Mouse (Mus musculus) bone marrow macrophage, adult 2 months (primary cell): ENCODE measurements around the gene Elmod2. TPM values are rescaled to one million over a fixed set of nuclear protein-coding genes. Genes with fewer than 3 reads are reported as not detected.
"Not testable (repeated sequence)": the region's sequence is repeated elsewhere in the genome, so short reads cannot be mapped to it uniquely, and the experiment has no call there.

Source experiments
- H3K27ac ChIP-seq: 2 replicates; pipeline ENCODE4 v1.5.1; 2012; ENCODE audit warnings: low read depth, low read length; ENCODE audit not compliant: insufficient read depth
- H3K4me1 ChIP-seq: 2 replicates; pipeline ENCODE4 v1.6.1; 2012; ENCODE audit warnings: low read length; ENCODE audit not compliant: control insufficient read depth, insufficient read depth
- H3K4me3 ChIP-seq: 2 replicates; pipeline ENCODE4 v1.5.1; 2012; ENCODE audit warnings: mild to moderate bottlenecking, low read length, moderate library complexity; ENCODE audit not compliant: insufficient read depth
- CTCF ChIP-seq: IDR thresholded peaks from 2 replicates; pipeline ENCODE4 v1.5.1; 2012; ENCODE audit warnings: low read depth, mild to moderate bottlenecking, low read length, moderate library complexity
- POLR2A ChIP-seq: IDR thresholded peaks from 2 replicates; pipeline ENCODE4 v1.6.1; 2012; ENCODE audit warnings: mild to moderate bottlenecking, low read depth, low read length, borderline replicate concordance
- polyA plus RNA-seq: library from polyadenylated mRNA; stranded (reverse); fragments of >200 nt; gene quantifications from 2 replicates; pipeline ENCODE4 v1.2.4, GENCODE M21; 2012; ENCODE audit not compliant: missing spikeins, insufficient read depth, insufficient read length

The Elmod2 gene
- polyA plus RNA-seq, 1 experiment, result 14.2 TPM

DNA sequence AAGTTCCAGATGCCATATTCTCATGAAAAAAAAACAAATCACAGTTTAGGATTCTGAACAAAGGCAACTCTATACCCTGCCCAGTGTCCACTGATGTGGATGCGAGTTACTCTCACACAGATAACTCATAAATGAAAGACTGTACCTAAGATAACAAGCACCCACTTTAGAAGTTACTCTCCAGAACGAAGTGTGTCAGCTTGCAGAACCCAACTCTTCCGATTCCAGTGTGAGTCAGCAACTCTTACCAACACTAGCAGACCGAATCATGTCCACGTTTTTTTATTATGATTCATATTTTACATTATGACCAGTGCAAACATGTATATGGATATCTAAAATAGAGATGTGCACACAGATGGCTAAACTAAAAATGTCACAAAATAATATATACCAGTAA lies 4.4 kb downstream of the Elmod2 start:
- TF ChIP-seq CTCF (no peak), POLR2A (no peak)
- H3K27ac ChIP-seq, result no peak overlapping the region
- H3K4me3 ChIP-seq, result no peak overlapping the region
- no peaks in the 10 kb centered on the region for H3K4me1 ChIP-seq

DNA sequence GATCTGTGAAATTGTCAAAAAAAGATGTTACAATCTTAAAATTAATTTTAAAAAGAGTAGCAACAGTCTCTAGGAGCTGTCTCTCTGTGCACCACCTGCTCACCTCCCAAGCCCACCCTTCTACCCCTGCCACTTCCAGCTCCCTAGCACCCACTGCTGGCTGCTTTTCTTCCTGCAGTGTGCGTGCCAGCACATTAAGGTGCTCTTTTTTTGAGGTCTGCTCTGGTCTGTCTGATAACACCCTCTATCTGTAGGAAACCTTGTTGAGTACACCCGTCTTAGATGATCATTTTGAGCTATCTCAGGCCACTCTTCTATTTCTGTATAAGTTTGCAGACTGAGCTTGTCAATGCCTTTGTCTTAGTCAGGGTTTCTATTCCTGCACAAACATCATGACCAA lies 9.2 kb downstream of the Elmod2 start:
- H3K4me3 ChIP-seq, result no peak overlapping the region
- no peaks in the 10 kb centered on the region for H3K4me1 ChIP-seq
- no peak for TF ChIP-seq CTCF
- no peak for TF ChIP-seq POLR2A
- no peak overlapping the region for H3K27ac ChIP-seq

DNA sequence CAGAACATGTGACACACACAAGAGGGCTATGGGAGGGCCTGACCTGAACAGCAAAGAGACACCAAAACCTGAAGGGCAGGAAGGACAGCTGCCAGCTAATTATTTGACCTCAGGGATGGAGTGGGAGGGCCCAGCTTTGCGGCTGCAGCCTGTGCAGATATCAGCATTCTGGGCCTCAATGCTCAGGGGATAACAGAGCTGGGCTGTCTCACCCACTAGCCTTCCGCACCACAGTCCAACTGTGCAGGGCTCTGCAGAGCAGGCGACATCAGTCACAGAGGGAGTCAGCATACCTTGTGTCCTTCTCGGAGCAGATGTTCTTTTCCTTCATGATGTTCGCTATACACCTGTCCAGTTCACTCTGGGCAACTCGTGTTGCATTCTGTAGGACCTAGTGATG lies 9.9 kb downstream of the Elmod2 start:
- no peak for TF ChIP-seq CTCF
- no peak for TF ChIP-seq POLR2A

DNA sequence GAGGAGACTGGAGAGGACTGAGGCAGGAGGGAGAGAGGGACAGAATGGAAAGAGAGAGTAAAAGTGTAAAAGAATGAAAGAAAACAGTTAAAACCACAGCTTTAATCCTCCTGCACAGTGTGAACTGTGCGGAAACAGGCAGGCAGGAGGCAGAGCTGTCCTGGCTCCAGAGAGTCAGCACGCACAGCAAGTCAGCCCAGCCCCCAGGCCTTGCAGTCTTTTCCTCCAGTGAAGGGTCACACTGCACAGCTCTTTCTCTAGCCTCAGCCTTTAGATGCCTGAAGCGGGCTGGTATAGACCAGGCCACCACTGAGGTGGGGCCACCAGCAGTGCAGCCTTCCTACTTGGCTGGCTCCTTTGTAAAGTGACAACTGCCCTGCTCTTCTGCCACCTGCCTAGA lies 11.7 kb downstream of the Elmod2 start:
- Histone ChIP-seq H3K4me1 (no peaks in the 10 kb centered on the region), H3K4me3 (no peak overlapping the region), H3K27ac (no peak overlapping the region)
- no peak for TF ChIP-seq POLR2A
- TF ChIP-seq CTCF, result no peak

More for the DNA sequence above, 9.9 kb downstream of the Elmod2 start:
- Histone ChIP-seq H3K4me1 (no peaks in the 10 kb centered on the region), H3K4me3 (no peak overlapping the region), H3K27ac (no peak overlapping the region)

DNA sequence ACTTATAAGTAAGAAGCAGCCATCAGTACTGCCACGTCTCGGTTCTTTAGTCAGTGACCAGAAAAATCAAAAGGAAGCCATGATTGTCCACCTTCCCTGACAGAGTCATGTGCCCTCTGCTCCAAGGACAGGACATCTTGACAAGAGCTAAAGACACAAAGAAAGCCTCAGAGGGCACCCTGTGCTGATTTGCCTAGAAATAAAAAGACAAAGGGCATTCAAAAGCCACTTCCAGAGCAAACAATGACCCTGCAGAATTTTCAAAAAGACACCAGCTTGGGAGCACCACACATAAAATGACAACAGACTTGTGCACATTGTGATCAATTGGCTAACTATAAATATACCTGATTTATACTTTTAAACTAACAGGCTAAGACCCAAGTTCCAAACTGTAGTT lies 16.6 kb downstream of the Elmod2 start:
- Histone ChIP-seq H3K4me1 (no peaks in the 10 kb centered on the region), H3K4me3 (no peak overlapping the region), H3K27ac (no peak overlapping the region)
- TF ChIP-seq POLR2A, result no peak
- no peak for TF ChIP-seq CTCF

DNA sequence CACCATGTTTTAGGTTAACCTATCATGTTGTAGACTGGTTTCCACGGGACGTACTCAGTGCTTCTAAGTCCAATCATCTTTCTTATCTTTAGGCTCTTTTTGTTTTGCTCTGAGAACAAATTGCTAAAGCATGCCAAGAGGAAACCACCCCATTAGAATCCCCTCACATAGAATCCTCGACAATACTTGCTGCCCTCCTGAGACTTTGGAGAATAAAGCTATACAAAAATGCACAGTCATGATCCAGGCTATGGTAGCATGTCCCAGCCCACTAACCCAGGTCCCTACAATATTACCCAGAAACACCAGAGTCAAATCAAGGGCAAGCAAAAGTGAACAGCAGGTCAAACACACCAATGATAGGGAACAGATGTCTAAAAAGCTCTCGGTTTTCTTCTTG lies 17.2 kb downstream of the Elmod2 start:
- not testable (repeated sequence) for H3K27ac ChIP-seq, H3K4me3 ChIP-seq, H3K4me1 ChIP-seq

DNA sequence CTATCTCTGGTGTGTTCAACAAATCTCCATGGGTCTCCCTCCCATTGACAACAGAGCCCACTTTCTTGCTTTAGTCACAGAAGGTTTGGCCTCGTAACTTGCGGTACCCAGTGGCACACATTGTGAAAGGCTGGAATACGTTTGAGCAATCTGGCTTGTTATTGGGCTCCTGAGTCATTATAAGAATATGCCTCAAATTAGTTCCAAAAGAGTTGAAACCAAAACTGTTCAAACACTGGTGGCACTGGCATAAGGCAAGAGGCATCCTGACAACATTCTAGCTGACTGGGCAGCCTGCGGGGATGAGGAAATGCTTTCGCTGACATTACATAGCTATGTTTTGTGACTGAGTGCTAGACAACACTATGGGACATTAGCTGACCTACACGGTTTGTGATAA lies 22.4 kb downstream of the Elmod2 start:
- Histone ChIP-seq H3K4me1 (no peaks in the 10 kb centered on the region), H3K4me3 (no peak overlapping the region), H3K27ac (no peak overlapping the region)
- TF ChIP-seq CTCF (no peak), POLR2A (no peak)

DNA sequence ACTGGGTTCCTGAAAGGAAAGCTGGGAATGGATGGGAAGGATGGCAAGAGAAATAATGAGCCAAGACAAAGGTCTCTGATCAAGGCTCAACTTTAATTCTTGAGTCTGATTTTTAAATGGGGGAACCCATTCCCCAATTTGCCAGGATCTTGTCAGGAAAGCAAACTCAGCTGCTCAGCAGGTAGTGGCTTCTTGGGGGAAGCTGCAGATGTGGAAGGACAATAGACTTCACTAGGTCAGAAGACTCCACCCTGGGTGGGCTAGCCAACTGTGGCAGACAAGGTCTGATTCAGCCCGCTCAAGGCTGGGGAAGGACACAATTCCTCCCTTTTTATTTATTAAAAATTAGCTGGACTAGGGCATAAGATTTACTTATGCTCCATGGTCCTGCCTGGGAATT lies 27.3 kb downstream of the Elmod2 start:
- no peak overlapping the region for H3K4me3 ChIP-seq
- no peak overlapping the region for H3K27ac ChIP-seq
- no peak for TF ChIP-seq CTCF
- no peak for TF ChIP-seq POLR2A
- no peaks in the 10 kb centered on the region for H3K4me1 ChIP-seq

DNA sequence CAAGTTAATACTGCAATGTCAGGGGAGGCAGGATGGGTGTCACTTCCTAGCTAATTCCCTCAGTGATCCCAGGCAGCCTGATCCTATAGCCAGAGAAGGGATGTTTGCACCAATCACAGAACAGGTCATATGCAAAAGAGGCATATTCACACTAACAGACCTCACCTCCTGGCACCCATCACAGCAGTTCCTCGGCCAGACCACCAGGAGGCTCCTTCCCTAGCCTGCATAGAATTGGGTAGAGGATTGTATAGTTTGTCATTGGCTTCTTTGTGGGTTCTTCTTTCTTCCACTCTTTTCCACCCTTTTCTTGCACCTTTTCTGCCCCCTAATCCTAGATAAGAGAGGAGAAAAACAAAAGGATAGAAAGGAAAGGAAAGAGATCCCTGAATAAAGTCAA lies 32.2 kb downstream of the Elmod2 start:
- no peak overlapping the region for H3K4me3 ChIP-seq
- TF ChIP-seq CTCF, result no peak; the same call in 1 of the 2 replicates
- no peak for TF ChIP-seq POLR2A
- no peak overlapping the region for H3K27ac ChIP-seq
- H3K4me1 ChIP-seq, result no peaks in the 10 kb centered on the region

DNA sequence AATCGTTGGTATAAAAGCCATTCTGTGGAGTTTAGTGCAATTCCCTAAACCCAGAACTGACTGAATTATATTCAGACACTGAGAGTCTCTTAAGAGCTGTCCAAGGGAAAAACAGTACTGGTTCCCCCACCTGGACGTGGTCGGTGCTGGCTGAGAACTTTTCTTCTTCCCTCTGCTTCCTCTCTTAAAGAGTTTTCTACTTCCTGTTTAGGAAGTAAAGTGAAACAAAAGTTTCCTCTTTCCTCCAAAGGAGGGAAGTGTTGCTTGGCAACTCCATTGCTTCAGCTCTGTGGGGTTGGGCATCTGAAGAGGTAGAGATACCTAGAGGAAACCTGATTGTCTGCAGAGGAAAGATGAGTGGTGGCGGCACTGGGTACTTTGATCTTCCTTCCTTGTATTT lies 34.9 kb downstream of the Elmod2 start:
- H3K27ac ChIP-seq, result no peak overlapping the region
- TF ChIP-seq POLR2A (no peak), CTCF (no peak)
- no peak overlapping the region for H3K4me3 ChIP-seq
- H3K4me1 ChIP-seq, result no peaks in the 10 kb centered on the region

DNA sequence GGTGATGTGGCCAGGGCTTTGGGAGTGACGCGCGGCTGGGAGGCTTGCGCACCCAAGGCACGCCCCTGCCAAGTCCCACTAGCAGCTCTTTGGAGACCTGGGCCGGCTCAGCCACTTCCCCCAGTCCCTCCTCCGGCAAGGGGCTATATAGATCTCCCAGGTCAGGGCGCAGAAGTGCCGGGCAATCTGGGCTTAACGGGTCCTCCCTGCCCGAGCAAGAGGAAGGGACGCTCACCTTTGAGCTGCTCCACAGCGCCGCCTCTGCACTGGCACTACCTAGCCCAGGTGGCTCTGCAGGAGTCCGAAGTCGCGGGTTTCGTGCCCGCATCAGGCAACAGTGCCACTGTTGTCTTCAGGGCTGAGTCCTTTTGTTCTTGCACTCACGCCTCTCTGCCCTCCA lies 42.1 kb downstream of the Elmod2 start, which contains the start of gene Ucp1:
TSS of gene Ucp1 (plus strand) at position 177 of the 400 bp plus-strand sequence.
- no peak within 1 kb of the TSS for H3K27ac ChIP-seq
- no peaks in the 10 kb centered on the region for H3K4me1 ChIP-seq
- no peak for TF ChIP-seq POLR2A
- TF ChIP-seq CTCF, result no peak
- H3K4me3 ChIP-seq, result no peak within 1 kb of the TSS
